Mouse (Mus musculus) spleen, adult 18-20 months (tissue): ENCODE results near the gene Gm11099.

Experiments used
- DNase-seq, 2 experiments: peaks; one replicate each; pipeline ENCODE4 v3.0.0; 2022; ENCODE audit warnings: mixed read lengths in 2 of 2

The Gm11099 gene

DNA sequence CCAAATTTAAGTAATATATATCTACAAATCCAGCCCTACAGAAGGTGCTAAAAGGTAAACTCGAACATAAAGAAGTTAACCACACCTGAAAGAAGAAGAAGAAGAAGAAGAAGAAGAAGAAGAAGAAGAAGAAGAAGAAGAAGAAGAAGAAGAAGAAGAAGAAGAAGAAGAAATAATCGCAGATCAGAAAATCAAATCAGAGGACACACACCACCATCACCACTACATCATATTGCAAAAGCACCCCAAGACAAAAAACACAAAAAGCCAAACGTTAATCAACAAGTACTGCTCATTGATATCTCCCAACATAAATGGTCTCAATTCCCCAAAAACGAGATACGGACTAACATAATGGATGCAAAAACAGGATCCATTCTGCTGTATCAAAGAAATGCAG, at the start of gene Gm11099:
Gene Gm11099 (plus strand): TSS at position 301 of the 400 bp plus-strand sequence.
- no peak for DNase-seq

DNA sequence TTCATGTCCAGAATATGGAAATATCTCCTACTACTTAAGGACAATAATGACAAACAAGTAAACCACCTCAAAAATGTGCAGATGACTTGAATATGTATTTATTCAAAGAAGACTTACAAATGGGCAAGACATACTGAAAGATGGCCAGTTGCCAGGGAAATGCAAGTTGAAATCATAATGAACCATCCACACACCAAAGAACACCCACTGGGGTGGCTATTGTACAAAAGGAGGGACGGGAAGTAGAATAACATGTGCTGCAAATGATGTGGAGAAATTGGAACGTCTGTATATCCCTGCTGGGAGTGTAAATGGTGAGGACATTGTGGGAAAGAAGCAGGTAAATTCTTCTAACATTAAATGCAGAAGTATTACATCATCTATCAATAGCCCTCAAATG, 46.3 kb upstream of the Gm11099 start:
- no peak for DNase-seq

DNA sequence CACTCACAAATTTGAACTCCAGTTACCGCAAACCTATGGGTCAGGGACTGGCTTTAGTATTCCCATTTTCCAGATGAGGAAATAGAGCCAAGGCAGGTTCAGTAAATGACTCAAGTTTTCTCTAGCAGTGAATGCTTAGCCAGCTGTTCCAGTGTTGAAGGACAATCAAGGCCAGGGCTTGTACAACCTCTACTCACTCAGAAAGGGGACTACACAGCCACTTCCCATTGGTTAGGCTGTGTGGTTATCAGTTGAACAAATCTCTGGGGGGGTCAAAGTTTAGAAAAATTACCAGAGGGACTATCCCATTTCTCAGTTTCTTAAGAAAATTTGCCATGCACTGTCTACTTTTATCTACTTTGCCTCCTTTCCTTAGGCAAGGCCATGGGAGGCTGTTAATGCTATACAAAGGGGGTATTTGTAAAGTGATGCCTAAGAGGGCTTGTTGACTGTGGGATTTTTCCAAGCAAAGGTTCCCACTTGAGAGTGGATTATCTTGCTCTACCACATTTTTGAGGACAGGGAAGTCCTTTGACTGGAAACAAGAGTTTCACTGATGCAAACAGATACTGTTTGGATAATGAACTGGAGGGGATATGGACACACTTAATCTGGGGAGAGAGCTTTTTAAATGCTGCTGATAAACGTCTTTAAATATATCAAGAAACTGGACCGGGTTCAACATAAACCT, 30.2 kb upstream of the Gm11099 start:
- no peak for DNase-seq

DNA sequence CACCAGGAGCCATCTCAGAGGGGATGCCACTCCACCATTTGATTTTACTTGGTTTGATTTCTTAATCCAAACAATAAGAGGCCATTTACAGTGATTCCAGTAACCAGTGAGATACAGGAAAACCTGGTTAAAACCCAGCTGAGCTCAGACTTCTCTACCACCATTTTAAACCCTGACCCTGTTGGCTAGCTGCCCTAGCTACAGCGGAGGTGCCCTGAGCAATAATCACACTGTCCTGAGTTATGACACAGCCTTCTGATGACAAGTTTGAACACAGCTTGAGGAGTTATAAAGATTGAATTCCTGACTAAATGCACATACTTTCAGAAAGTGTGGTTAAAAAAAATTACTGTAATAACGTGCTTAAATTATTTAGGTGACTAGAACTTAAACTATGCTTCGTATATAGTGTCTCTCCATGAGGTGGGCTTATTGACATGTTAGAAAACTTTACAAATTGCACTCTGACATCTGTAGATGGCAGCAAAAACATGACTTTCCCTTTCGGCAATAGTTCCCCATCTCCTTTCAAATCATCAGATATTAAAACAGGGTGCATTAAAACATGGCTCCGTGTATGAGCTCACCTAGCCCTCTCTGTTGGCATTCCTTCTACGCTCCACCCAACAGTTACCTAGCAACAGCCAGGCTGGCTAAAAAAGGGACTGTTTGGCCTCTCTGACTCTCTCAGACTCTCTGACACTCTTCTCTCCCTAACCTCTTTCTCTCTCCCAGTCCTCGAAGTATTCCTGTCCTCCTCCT, 29.1 kb upstream of the Gm11099 start:
- DNase-seq, result no peak

DNA sequence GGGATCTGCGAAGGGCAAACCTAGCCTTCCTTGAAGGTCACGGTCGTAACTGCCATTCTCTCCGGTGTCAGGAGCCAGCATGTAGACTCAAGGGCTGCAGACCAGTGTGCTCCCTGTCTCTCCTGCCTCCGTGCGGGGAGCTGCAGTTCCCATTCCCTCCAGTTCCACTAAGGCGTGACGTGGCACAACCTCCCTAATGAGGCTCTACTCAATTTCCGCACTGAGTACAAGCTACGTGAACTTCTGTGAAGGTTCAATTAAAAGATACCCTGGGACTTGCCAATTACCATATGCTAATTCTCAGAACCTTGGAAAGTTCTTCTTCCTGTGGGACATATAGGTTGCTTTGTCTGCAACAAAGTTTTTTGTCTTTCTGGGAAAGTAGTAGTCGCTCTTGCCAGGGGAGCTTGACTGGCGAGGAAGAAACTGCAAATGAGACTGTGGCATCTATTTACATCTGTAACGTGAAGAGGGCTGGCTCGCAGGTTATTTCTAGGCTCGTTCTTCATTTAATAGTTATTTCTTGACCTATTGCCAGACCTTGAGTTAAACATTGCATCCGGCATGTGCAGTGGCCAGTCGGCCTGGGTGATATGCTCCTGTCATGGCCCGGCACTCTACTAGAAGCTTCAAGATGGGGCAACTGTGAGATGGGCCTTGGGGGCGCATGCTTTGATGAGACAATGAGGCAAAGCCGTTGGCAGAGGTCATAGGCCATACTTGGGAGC, 26.8 kb upstream of the Gm11099 start:
- DNase-seq, result no peak

DNA sequence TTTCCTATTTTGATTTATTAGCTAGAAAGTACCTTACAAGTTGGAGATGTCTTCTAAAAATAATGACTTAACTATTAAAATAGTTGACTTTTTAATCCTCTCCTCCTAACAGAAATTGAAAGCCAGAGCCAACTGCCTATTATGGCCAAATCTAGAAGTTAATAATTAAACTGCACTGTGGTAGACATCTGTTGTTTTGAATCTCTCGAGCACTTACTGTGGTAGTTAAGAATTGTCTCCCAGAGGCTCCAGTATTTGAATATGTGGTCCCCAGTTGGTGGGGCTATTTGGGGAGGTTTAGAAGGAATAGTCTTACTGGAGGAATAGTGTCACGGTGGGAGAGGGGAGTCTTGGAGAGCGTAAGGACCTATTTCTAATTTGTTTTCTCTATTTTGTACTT, 18.2 kb upstream of the Gm11099 start:
- DNase-seq, result no peak

DNA sequence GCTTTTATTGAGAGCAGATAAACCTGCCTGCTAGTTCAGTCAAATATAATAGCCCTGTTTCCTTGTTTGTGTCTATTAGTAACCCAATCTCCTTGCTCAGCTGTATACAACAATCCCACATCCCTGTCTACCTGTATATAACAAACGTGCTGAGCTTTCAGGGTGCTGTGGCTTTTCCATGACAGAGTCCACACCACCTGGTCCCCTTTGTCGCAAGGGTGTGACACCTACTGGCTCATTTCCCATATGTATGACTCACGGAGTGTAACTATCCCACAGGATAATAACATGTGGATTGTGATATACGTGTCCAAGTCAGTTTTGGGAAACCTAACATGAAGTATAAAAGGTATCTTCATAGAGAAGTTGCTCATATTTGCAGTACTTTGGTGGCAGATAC, 16.8 kb upstream of the Gm11099 start:
- no peak for DNase-seq

DNA sequence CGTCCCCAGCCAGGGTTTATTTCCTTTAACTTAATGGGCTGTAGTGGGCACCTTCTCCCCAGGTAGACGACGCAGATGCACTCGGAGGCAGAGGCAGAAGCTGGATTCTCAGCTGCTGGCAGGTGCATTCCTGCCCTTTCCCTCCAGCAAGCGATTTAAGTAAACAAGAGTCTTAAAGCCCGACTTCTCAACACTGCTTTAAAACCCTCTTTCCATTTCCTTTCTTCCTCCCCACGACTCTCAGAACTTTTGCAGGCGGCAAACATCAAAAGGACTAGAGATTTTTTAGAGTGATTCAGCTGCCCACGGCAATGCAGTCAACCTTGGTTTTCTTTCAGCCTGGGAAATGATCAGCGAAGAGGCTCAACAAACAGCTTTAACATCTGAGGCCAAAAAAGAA, 14.7 kb upstream of the Gm11099 start:
- DNase-seq, result no peak

DNA sequence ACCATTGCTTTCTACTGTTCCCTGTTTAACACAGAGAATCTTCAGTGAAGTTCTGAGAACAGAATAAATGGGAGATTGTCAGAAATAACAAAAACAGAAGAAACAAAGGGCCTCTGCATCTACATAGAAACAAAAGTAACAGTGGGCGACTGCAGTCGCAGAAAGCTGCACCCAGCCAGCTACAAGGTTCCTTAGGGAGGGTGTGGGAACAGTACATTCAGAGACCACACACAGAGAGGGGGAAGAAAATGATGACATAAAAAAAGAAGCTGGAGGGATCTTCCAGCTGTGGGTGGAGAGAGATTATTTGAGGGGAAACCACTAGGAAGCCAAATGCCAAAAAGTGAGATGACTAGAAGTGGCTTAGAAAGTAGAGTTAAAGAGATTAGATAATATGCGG, 20.6 kb downstream of the Gm11099 start:
- no peak for DNase-seq

DNA sequence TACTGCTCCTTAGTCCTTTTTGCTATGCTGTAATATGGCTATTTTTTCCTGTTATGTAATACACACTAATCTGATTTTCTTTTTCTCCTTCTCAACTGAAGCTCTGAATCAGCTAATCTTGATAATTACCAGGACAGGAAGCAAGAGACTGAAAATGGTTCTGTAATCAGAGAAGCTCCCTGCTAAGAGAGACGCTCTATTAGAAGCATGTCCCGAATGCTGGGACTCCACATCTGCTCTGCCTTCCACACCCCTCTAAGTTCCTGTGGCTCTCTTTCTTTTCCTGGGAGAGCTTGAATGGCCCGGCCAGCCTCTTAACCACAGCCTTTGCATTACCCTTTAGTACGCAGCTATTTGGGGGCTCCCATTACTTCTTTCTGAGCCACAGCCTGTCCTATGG, 45.8 kb downstream of the Gm11099 start:
- DNase-seq, result no peak

DNA sequence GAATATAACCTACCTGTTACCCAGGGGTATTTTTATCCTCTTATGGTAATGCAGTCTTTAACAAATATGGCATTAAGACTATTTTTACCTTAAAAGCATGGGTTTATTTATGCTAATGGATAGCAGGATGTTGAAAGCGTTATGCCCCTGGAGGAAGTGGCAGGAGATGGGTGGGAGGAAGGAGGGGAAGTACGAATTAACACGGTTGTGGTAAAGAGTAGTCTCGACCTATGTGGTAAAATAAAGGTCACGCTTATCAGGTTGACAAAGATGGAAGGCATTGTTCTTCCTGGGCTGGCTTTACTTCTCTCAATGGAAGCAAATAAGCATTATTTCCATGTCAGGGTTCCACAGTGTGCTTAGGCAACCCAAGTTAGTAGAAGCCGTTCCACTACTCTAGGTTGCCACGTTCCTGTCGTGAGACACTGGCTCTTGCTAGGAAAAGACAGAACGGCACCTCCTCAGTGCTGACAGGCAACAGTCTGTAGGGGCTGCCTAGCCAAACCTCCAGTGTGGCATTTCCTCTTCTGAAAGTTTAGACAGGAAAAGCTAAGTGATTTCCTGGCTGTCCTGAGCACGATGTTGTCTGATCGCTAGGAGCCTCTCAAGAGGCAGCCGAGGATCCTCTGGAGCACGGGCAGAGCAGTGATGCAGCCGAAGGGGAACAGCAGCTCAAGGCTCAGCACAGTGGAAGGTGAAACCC, 47.7 kb downstream of the Gm11099 start:
- no peak for DNase-seq

DNA sequence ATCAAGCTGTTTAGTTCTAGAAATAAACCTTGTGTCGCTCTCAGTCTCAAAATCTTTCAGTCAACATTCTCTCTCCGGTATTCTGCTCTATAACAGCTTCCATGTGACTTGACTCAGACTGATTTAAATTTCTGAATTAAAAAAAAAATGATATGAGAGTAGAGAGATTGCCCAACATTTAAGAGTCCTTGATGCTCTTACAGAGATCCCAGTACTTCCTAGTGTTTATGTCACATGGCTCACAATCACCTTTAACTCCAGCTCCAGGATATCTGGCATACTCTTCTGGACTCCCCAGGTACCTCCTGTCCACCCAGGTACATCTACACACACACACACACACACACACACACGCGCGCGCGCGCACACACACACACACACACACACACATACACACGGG, 53.1 kb downstream of the Gm11099 start:
- DNase-seq, result no peak

DNA sequence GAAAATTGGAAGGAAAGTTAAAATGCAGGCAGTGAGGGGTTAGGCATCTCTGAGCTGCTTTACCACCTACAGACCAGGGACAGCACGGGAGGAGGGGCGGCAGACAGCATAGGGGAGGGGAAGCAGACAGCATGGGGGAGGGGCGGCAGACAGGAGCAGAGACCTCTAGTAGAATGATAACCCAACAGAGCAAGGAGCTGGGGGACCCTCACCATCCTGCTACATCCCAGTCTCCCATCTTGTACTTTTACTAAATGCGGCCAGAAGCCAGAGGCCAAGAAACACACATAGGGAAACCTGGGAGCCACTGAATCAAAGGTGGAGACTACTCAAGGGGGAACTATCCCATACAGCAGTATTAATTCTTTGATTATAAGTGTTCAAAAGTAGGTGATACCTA, 59.1 kb downstream of the Gm11099 start:
- no peak for DNase-seq

DNA sequence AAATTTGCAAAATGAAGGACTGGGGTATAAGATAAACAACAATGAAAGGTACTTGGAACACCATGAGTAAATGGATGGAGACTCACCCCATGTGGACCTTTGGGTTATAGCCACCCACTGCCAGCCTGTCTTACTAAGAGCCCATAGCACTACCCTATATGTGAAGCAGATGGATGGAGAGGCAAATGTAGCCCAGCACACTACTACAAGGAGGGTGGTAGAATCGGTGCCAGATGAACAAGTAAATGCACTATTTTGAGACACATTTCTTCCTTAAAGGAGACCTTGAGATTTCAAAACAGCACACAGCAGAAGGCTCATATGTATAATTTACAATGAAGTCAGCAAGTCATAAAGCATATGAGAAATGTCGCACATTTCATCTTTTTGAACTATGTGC, 66.3 kb downstream of the Gm11099 start:
- no peak for DNase-seq

DNA sequence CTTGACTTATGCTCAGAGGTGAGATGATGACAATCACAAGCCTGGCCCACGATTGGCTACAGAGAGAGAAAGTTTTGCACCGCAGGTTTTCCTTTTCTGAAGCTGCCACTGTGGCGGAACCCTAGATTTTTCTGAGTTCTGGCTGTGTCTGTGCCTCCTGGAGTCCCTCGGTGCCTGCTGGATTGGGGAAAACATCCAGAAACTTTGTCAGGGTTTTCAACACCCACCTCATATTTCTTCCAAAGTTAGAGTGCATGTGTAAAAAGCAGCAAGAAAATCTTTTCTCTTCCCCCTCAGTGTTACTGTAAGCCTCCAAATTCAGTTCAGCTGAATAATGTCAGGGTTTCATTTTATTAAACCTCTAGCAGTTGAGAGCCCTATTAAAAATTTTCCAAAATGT, 82.1 kb downstream of the Gm11099 start:
- no peak for DNase-seq

DNA sequence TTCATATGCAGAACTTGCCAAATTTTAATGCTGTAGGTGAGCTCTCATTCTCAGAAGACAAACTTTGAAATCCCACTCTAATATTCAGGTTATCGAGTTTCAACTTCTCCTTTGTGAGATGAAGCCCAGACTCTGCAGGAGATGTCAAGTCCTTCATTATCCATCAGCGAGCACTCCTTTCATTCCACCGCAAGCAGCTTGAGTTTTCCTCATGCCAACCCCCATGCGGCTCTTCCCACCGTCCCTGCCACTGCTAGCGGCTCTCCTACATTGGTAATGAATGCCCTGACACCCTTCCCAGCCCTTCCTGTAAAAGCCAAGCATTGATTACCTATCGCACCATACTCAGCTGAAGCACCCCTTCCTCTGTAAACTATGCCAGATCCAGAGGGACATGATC, 89.6 kb downstream of the Gm11099 start:
- DNase-seq, result no peak

DNA sequence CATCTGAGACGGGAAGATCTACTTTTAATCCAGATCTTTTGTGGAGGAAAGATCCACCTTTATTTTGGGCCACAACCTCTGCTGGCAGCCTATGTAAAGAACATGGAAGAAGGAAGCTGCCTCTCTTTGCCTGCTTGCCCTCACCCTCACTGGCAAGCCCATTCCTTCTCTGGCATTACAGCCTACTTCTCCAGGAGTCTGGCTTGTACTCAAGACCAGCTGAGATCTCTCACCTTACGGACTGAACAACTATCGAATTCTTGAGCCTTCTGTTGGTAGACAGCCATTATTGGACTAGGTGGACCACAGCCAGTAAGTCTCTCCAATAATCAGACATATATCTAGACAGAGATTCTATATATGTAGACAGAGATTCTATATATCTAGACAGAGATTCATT, 92.9 kb downstream of the Gm11099 start:
- DNase-seq, result no peak

DNA sequence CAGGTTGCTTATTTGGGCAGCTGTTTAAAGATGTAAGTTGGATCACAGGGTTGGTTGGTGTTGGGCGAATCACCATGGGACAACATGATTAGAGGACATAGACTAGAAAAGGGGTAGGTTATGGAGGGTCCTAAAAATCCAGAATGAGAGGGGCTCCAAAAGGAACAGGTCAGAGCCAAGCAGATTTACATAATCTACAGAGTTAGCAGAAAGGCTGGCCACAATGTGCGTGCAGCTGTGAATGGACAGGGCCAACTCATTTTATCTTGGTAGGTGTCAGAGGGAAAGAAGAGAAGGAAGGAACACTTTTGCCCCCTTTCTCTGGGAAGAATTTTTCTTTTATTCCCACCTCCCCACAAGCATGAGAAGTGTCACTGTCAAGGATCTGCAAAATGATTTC, 97.1 kb downstream of the Gm11099 start:
- no peak for DNase-seq

DNA sequence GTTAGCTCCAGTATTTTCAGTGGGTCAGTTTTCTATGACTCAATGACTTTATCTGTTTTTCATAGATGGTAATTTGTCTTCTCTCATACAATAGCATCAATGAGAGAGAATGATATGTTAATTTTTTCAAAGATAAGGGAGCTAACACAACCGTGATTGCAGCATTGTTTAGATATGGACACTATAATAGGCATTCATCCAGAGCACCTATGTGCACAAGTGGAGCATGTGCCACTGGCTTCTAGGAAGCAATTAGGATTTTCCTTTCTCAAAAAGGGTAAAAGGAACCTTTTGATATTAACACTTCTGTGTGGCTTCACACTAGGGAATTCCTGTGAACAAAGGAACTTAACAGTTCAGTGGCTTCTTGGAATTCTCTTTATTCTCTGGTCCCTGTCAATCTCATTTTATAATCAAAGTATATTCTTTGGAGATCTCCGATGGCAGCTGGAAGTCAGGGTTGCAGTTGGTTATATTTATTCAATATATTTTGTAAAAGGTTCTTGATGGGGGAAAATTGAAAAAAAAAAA, 97.6 kb downstream of the Gm11099 start:
- no peak for DNase-seq
